Mouse (Mus musculus) activated CD4-positive, CD25-positive, alpha-beta regulatory T cell, adult 4 months (primary cell): ENCODE data around the gene Lpin2. TPM values are rescaled to one million over a fixed set of nuclear protein-coding genes. Genes with fewer than 3 reads are reported as not detected.

Experiments
- ATAC-seq: one replicate; pipeline ENCODE4 v1.8.0; 2017
- polyA plus RNA-seq, 2 experiments: library from polyadenylated mRNA; unstranded; fragments of 100-300 nt; shearing (Covaris generic); gene quantifications; one replicate each; pipeline ENCODE4 v1.2.1; 2017

Lpin2 gene
- polyA plus RNA-seq, 2 experiments from 2014 or later, result 15.2 to 26.6 TPM

- ATAC-seq, result peak; percentile 67
Measured at GRCm38 (mm10) chr17:71203998-71204808, 21.8 kb downstream of the Lpin2 start.

- peak; percentile 48 for ATAC-seq
Measured at GRCm38 (mm10) chr17:71204809-71205091, 22.4 kb downstream of the Lpin2 start.

GRCm38 (mm10) chr17:71206136-71206893 lies 24.0 kb downstream of the Lpin2 start:
- ATAC-seq, result no peak

GRCm38 (mm10) chr17:71207268-71207667 lies 24.9 kb downstream of the Lpin2 start:
- ATAC-seq, result no peak

GRCm38 (mm10) chr17:71208376-71208775 lies 26.0 kb downstream of the Lpin2 start:
- no peak for ATAC-seq

- no peak for ATAC-seq
Measured at GRCm38 (mm10) chr17:71208921-71209320, 26.6 kb downstream of the Lpin2 start.

- no peak for ATAC-seq
Measured at GRCm38 (mm10) chr17:71209936-71210335, 27.6 kb downstream of the Lpin2 start.

- no peak for ATAC-seq
Measured at GRCm38 (mm10) chr17:71211962-71212646, 29.7 kb downstream of the Lpin2 start.

GRCm38 (mm10) chr17:71213666-71214065 lies 31.3 kb downstream of the Lpin2 start:
- no peak for ATAC-seq

- ATAC-seq, result peak; percentile 33
Measured at GRCm38 (mm10) chr17:71214514-71215240, 32.3 kb downstream of the Lpin2 start.

- ATAC-seq, result peak; percentile 32
Measured at GRCm38 (mm10) chr17:71215241-71215839, 33.0 kb downstream of the Lpin2 start.

GRCm38 (mm10) chr17:71216263-71216662 lies 33.9 kb downstream of the Lpin2 start:
- peak; percentile 50 for ATAC-seq

- ATAC-seq, result no peak
Measured at GRCm38 (mm10) chr17:71217111-71217685, 34.8 kb downstream of the Lpin2 start.

GRCm38 (mm10) chr17:71221383-71221782 lies 39.0 kb downstream of the Lpin2 start:
- ATAC-seq, result no peak

GRCm38 (mm10) chr17:71223676-71224075 lies 41.3 kb downstream of the Lpin2 start:
- no peak for ATAC-seq

- peak; percentile 15 for ATAC-seq
Measured at GRCm38 (mm10) chr17:71224521-71224920, 42.2 kb downstream of the Lpin2 start.

GRCm38 (mm10) chr17:71225091-71225490 lies 42.7 kb downstream of the Lpin2 start:
- peak; percentile 56 for ATAC-seq

- ATAC-seq, result no peak
Measured at GRCm38 (mm10) chr17:71227128-71227895, 45.0 kb downstream of the Lpin2 start.

GRCm38 (mm10) chr17:71228651-71229050 lies 46.3 kb downstream of the Lpin2 start:
- no peak for ATAC-seq

GRCm38 (mm10) chr17:71230108-71230709 lies 47.8 kb downstream of the Lpin2 start:
- ATAC-seq, result no peak

- no peak for ATAC-seq
Measured at GRCm38 (mm10) chr17:71231998-71232397, 49.6 kb downstream of the Lpin2 start.
